Mouse (Mus musculus) CH12F3 (cell line): Measurements from ENCODE around the gene Megf6.

Source experiments
- in situ Hi-C: fragments of 300-500 bp; cut with MboI; formaldehyde crosslinking; loops from 2 replicates; pipeline ENCODE4 v1.14.3; 2020; ENCODE audit warnings: low sequenced_read_pairs

The Megf6 gene

DNA sequence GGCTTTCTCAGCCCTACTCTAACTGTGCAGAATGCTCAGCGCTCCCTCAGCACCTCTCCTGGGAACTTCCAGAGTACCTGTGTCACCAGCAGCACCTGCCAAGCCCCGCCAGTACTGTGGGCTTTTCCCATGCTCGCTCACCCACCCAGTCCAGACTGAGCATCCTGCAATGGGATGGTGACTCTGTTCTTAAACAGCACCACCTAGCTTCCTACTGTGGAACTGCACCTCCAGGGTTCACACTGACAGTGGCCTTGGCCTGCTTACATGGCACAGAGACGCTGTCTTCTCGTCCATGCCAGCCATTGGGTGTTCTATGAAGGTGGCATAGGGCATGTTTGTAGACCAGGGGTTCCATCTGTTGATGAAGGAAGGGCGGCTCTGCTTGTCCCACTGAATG lies 11.5 kb upstream of the Megf6 start:
- in situ Hi-C loops, result loop anchor here (25.0 kb wide), 1 partner anchor 903 kb away; the partner anchor contains the start of genes Pex10 and Plch2

DNA sequence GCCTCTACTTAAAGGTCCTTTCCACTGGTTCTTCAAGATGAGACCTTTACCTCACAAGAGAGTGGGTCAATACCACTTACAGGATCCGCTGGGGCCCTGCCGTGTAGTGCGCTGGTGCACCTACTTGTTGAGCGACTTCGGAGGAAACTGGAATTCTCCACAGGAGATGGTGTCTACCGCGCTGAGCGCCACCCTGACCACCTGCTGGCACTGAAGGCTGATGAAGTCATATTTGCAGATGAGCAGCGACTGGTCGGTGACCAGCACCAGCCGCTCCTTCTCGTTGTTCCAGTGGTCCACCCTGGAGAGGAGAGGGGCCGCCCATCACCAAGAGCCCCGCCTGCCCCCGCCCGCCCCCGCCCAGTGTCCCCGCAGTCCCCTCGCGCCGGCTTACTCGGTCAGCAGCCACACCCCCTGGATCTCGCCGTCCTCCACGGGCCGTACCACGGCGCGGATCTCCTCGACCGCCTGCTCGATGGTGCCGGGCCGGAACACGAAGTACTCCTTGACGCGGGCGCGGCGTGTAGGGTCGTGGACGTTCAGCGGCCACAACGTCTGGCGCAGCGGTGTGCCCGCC lies 10.5 kb upstream of the Megf6 start:
- in situ Hi-C loops, result loop anchor here (25.0 kb wide), 1 partner anchor 902 kb away; the partner anchor contains the start of genes Pex10 and Plch2

DNA sequence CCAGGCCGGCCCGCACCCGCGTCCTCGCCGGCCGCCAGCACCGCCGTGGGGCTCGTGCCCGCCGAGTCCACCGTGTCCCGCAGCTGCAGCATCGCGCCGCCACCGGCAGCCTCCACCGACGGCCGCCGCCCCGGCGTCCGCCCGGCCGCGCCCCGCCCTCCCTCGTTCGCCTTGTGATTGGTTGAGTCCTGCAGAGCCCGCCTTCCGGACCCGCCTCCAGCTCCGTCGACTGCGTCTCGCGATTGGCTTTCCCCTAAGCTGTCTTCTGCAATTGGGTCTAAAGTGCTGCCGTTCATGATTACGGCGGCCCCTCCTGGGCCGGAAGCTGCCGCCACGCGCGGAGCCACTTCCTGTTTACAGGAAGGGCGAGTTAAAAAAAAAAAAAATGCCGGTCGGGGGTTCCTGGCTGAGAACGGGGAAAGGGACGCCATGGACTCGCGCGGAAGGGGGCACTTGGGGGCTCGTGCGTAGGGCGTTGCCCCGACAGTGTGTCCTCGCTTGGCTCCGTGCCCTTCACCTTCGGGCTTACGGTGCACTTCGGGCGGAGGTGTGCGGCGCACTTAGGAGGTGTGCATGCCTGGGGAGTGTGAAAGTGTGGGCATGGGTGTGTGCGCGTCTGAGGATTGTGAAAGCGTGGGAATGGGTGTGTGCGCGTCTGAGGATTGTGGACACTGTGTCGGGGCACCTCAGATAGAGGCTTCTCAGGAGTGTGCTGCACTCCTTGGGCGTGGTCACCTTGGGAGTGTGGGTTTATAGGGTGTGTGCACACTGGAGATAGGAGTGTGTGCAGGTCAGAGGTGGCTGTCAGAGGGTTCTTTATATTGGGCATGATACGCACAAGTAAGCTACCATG lies 9.8 kb upstream of the Megf6 start, which contains the start of gene Tprgl:
Gene Tprgl, minus strand, starts transcription at position 129 of the 853 bp plus-strand sequence.
- in situ Hi-C loops, result loop anchor here (25.0 kb wide), 1 partner anchor 902 kb away; the partner anchor contains the start of genes Pex10 and Plch2

DNA sequence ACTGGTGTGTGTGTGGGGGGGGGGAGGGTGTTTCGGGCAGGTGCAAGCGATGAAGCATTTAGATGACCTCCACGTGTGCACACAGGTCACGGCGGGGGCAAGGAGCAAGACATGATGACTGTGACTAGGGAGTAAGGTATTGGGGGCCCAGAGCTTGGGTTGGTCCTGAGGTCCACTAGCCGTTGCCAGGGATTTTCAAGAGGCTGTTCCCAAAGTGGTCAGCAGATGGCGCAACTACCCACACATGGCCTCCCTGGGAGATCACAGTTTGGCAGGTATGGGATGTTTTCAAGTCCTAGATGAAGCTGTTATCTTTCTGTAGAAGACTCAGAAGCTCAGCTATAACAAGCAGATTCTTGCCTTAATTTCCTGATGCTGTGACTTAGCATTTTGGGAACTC lies 7.2 kb upstream of the Megf6 start:
- in situ Hi-C loops, result loop anchor here (25.0 kb wide), 1 partner anchor 899 kb away; the partner anchor contains the start of genes Pex10 and Plch2

DNA sequence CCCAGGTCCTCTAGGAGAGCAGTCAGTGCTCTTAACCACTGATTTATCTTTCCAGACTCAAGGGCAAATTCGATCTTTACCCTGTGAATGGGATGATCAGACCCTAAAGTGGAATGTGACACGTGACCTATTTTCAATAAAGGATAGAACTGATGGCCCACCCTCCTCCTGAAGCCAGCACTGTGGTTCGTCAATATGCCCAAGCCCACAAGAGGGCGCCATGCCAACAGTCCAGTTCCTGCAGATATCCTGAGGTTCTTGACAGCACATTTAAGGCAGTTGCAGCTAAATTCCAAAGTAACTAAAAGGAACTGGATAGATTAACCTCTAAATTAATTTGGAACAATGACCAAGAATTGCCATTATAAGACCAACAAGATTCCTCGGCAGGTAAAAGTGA lies 3.5 kb upstream of the Megf6 start:
- in situ Hi-C loops, result loop anchor here (5.0 to 25.0 kb wide), 2 partner anchors 40 to 895 kb away; partner anchors contain the start of genes Pex10 and Plch2

DNA sequence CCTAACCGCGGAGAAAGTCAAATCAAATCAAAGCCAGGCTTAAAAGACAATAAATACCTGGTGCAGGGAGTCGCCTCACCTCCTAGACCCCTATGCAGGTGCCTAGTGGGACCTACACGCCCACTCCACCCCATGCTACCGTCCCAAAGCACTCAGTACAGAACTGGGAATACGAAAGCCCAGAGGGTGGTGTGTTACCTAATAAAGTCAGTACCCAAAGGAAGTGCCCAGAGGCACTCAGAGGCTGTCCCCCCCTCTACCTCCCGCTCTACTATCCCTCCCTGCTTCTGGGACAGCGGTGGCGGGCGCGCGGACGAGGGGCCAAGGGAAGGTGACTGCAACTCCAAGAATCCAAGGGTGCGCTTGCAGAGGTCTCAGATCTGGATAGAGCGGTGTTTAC lies 509 bp upstream of the Megf6 start:
- in situ Hi-C loops, result loop anchor here (25.0 kb wide), 1 partner anchor 892 kb away; the partner anchor contains the start of genes Pex10 and Plch2

DNA sequence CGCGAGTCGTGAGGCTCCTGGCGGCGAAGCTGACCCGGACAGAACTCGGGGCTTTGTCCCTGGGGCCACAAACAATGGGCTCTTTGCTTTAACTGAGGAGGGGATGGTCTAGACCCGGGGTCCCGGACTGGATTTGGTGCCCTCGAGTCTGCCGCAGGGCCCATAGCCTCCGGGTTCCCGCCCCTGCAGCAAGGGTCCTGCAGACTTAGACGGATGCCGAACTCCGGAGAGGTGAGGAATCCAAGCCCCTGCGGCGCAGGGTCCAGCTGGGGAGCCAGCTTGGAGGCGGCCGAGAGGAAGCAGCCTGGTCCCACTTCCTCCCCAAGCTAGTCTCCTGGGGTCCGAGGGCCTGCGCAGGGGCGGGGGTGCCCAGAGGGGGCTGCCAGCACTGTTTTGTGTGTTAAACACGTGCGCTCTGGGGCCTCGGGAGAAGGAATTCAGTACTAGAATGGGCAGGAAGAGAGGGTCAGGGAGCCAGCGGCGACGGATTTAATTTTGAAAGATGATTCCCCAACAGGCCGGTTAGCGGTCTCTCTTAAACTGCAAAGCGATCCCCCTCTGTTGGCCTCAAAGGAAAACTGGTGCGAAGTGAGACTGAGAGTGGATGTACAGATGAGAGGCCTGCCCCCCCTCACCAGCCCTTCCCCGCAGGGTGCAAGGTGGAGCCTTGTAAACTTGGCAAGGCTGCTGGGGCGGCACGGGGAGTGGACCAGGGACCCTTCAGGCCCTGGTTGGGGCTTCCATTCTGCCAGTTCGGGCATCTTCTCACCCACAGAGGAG lies 811 bp downstream of the Megf6 start:
- in situ Hi-C loops, result loop anchor here (25.0 kb wide), 1 partner anchor 891 kb away; the partner anchor contains the start of genes Pex10 and Plch2

DNA sequence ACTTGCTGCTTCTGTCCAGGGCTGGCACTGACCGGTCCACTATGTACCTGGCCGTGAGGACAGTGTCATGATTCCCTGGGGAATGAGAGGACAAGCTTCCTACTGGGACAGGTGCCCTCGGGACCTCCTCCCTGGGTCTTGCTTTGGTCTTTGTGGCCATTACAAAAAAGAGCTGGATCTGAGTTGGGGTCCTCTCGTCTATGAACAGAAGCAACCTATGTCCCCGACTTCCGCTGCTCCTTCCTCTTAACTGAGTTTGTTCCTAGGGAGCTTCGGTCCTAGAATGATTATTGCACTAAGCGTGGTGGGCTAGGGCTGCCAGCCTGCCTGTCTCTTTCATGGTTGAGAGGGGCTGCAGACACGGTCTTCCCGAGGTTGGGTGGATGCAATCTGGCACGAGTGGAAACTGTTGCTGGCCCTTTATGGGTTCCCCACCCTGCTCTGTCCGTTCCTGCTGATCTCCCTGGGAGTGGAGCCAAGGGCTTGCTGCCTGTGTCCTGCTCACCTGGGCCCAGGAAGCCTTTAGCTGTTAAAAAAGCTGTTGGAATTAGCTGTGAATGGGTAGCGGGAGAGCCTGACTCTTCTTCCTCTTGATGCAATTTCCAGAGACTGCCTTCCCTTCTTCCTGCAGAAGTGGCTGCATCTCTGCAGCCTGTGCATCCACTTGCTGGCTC lies 1.5 kb downstream of the Megf6 start:
- in situ Hi-C loops, result loop anchor here (25.0 kb wide), 1 partner anchor 890 kb away; the partner anchor contains the start of genes Pex10 and Plch2

DNA sequence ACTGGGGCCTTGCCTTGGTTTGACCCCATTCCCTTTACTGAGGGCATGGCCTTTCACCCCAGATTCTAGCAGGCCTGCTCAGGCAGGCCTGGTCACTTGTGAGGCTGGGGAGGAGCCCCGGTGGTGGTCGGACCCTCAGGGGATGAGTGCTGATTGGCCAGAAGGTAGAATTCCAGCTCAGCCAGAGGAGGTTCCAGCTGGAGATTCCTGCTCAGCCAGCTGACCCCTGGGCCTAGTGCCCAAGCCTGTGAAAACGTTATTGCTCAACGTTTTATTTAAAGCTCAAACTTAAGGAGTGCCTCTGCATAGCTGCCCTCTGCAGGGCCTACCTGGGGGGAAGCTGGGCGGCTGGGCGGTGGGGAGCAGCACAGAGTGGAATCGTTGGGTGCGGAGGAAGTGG lies 6.7 kb downstream of the Megf6 start:
- in situ Hi-C loops, result no loop called here

DNA sequence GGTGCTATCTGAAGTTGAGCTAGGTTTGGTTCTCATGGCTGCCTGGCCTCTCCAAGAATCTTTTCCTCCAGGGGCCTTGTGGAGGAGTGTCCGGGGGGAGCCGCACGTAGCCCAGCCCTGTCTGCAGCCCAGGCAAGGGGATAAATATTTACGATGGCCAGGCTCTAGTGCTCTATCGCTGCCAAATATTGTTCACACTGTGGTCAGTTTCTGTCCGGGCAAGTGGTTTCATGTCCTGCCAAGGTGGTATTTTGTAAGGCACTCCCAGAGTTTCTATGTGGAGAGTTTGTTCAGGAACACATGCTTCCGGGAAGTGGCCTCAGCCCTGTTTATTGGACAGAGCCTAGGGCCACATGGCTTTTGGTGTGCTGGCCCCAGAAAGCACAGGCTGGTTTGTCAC lies 10.5 kb downstream of the Megf6 start:
- in situ Hi-C loops, result no loop called here

DNA sequence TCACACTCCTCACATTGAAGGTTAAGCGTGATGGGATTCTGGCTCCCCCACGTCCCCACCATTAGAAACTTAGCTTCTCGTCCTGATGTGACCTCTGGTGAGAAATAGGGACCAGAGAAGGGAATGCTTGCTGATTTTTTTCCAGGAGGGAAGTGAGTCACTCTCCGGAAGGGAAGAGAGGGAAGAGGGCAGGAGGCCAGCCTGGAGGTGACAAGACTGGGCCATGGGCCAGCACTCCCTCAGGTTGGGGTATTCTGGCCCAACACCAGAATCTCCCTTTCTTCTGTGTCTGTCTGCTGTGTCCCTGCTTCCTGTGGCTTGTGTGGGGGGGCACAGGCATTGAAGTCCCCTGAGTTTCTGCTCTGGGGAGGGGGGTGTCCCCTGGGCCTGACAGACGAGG lies 13.0 kb downstream of the Megf6 start:
- in situ Hi-C loops, result no loop called here

DNA sequence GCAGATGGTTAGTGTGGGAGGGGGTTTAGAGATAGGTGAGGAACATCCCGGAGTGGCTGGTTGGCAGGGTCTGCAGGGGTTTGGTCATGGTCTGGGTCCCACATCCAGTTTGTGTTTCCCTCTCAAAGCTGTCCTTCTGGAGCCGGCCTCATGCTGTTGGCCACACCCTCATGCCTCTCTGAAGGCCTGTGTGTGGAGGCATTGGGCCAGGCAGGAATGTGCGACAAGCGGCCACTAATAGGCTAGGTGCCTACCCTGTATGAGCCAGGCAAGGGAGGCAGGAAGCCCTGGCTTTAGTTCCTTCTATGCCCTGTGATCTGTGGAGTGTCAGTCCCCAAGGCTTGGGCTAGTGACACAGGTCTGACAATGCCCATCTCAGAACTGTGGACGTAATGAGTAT lies 14.5 kb downstream of the Megf6 start:
- in situ Hi-C loops, result no loop called here

DNA sequence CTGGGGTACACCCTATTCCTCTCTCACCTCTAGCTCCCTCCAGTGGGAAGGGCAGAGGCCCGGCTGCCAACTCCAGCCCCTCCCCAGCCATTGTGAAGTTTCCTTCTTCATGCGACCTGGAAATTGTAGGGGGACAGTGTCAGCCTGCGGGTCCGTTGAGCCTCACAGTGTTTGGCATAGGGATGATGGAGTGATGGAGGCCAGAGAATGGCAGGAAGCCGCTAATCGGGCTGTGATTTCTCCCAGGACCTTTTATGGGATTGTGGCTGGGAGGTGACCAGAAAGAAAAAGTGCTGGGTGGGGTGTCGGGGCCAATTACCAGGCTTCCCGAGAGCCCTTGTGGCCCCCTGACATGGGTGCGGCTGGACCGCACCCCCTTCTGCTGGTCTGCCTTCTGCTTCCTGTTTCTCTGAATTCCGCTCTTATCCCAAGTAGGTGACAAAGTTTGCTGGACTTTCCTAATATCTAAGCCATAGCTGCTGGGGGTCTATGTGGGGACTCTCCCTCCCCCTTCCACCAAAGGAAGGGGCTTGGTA lies 15.5 kb downstream of the Megf6 start:
- in situ Hi-C loops, result no loop called here

DNA sequence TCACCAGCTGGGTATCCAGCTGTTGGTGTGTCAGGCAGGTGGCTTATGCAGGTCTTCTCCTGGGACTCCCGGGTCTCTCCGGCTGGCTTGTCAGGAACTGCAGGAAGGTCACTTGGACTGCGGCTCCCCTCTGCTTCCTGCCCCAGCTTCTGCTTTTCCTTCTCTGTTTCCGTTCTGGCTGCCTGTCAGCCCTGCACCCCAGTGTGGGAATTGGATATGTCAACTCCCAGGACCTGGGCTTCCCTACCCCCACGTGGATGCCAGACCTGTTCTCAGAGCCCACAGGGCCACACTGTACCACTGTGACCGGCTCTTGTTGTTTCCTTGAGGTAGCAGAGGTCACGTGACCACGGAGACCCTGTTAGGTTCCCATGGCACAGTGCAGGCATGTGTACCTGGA lies 18.4 kb downstream of the Megf6 start:
- in situ Hi-C loops, result no loop called here

DNA sequence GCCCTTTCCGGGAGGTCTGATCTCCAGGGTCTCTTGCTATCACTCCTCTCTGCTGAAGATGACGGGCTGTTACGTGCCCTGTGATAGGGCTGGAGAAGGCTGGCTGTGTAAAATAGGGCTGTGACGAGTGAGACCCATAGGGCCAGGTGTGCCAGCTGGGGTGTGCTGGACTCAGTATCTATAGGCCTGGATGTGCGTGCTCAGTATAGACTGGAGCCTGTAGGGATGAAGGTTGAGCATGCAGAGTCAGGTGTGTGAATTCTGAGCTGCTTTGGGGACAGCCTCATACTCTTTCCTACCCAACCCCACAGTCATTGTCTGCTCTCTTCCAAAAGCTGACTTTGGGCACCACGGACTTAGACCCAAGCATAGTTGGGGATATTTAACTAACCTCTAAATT lies 27.4 kb downstream of the Megf6 start:
- in situ Hi-C loops, result no loop called here

DNA sequence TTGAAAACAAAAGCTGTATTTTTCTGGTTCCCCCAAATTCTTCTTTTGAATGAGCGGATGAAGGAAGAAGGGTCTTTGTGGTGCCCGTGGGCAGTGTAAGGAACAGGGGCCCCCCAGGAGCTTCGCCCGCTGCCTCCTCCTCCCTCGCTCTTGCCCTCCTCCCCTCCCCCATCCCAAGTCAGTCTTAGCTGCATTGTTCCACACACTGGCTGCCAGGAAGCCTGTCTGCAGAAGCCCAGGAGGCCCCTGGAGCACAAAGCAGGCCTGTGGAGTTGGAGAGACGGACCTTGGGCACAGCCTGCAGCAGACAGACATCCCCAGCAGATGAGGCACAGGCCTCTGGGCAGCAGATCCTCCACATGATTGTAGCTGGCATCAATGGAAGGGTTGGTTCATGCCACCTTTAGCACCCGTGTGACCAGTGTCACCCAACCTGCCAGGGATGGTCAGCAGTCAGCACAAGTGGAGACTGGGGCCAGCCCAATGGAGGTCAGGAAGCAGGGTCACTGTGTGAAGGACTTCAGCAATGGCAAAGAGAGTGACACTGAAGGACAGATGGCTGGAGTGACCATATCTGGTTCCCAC lies 27.9 kb downstream of the Megf6 start:
- in situ Hi-C loops, result no loop called here

DNA sequence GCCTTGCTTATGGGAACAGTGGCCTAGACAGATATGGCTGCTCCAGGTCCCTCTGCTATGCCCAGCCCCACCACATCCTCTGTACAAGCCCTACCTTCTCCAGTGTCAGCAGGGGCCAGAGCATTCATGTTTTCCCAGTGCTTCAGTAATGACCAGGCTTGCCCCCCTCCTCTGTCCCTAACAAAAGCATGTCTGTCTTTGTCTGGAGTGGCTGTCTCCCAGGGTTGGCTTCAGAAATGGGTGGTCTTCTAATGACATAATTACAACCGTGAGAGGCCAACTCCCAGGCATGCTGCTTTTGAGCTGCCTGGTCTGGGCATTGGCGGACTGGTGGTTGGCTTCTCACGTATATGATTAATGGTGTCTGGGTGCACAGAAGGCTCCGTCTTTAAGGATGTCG lies 31.0 kb downstream of the Megf6 start:
- in situ Hi-C loops, result loop anchor here (25.0 kb wide), 1 partner anchor 611 kb away; no protein-coding TSS in a partner anchor

DNA sequence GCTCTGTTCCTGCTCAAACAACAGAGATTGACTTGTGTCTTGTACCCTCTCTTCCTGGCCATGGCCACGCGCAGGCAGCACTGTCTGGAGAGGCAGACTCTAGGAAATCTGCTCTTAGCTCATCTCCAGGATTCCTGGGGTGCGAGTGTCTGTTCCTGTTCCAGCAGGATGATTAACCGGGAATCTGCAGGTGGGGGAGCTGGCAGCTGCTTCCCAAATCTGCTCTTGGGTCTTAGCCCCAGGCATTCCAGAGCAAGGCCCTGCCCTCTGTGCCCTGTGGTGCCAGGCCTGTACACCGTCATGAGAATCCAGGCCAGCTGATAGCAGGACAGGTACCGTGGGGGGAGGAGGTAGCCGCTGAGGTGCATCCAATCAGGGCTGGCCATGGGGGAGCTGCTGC lies 34.0 kb downstream of the Megf6 start:
- in situ Hi-C loops, result loop anchor here (25.0 kb wide), 1 partner anchor 608 kb away; no protein-coding TSS in a partner anchor

DNA sequence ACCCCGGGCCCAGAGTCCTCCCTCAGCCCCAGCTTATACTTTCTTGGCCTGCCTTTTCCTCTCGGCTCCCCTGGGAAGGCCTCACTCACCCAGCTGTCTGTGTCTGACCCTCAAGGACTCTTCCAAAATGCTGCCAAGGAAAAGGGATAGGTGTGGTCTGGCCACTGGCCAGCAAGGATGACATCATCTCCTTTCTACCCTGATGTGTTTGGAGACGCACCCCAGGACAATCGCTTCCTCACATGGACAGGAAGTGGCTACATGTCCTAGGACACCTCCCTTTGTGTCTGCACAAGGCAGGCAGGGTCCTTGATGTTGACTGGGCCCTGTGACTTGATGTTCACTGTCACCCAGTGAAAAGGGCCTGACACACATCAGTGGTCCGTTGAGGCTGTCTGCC lies 34.9 kb downstream of the Megf6 start:
- in situ Hi-C loops, result loop anchor here (5.0 to 25.0 kb wide), 2 partner anchors 38 to 607 kb away; no protein-coding TSS in a partner anchor
